Mouse (Mus musculus): ENCODE measurements around the gene Mansc1.

Mansc1 gene

GRCm38 (mm10) chr6:134597651-134598229 lies 34.5 kb downstream of the Mansc1 start:
- no peak for DNase-seq (ENCODE audit: low spot score)

DNA sequence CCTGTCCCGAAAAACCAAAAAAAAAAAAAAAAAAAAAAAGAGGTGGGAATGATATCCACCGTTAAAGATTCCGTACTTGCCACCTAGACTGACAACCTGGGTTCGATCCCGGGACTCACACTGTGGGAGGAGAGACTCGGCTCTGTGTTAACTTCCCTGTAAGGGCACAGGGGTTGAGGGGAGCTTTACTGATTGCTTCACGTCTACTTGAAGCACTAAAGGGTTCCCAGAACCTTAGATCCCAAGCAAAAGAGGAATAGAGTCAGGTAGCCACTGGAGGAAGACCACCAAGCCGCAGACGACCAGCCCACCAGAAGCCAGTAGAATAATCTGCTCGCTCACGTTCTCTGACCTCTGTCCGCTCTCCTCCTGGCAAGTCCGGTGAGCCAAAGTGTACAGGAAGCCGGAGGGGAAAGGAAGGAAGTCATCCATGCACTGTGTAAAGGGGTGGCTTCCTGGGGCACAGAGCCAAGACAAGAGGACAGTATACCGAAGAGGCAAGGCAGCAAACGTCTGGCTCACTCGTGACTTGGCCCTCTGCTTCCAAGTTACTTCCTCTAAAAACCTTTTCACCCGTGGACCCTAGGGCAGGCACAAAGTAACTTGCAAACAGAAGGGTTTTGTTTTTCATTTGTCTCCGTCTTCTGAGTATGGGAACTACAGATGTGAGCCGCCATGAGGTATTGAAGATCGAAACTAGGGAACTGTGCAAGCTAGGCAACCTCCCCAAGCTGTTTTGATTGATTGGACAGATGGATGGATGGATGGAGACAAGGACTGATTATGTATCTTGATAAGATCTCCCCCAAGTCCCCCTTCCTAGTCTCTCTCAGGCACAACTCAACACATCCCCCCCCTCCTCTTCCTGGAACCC lies 37.5 kb downstream of the Mansc1 start:
- DNase-seq (ENCODE audit: low spot score) = no peak

DNA sequence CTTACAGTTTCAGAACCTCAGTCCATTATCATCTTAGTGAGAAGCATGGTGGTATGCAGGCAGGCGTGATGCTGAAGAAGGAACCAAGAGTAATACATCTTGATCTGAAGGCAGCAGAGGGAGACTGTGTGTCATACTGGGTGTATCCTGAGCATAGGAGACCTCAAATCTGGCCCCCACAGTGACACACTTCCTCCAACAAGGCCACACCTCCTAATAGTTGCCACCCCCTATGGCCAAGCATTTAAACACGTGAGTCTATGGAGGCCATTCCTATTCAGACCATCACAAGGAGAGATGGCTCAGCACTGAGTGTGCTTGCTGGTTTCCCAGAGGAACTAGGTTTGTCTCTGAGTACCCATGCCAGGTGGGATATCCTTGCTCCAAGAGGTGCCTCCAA lies 40.7 kb downstream of the Mansc1 start:
- no peak for DNase-seq (ENCODE audit: low spot score)

- DNase-seq (ENCODE audit: low spot score) = no peak
Measured at GRCm38 (mm10) chr6:134586241-134586640, 46.0 kb downstream of the Mansc1 start.

DNA sequence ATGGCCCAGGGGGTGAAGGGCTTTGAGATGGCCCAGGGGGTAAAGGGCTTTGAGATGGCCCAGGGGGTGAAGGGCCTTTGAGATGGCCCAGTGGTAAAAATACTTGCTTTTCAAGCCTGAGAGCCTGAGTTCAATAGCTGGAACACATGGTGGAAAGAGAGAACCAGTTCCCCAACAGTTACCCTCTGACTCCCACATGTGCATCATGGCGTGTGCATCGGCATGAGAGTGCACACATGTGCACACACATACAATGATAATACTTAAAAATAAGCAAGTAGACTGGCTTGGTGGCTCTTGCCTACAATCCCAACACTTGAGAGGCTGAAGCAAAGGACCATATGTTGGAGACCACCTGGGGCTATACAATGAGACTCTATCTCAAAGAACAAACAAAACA lies 47.7 kb downstream of the Mansc1 start:
- no peak for DNase-seq (ENCODE audit: low spot score)

DNA sequence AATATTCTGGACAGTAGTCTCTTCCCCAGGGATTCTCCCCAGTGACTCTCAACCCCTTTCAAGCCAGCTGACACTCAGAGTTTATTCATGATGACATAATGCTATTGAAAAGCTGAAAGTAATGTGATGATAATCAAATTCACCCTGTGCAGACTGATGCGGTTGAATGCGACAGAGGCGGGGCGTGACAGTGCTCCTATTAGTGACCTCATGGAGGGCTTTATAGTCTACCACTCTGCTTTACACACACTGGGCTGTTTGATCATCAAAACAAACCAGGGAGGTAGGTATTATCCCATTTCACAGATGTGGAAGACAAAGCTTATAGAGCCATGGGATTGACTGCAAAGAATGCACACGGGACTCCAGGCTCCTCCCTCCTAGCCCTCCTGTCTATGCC lies 50.2 kb downstream of the Mansc1 start:
- no peak for DNase-seq (ENCODE audit: low spot score)

DNA sequence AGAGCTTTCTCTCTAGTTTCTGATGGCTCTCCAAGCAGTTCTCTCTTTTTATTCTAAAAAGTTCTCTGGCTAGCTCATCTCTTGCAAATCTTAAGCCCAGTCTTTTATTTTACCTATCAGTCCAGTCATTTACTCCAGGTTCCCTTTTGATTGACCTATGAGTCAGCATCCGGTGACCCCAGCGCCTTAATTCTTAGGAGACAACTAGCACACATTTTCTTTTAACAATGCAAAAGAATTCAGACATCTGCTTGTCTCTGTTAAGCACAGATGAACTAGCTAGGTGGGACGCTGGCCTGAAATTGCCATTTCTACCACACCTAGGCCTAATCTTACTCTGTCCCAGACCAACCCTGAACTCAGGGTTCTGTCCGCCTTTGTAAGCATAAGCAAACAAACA lies 52.8 kb downstream of the Mansc1 start:
- no peak for DNase-seq (ENCODE audit: low spot score)

DNA sequence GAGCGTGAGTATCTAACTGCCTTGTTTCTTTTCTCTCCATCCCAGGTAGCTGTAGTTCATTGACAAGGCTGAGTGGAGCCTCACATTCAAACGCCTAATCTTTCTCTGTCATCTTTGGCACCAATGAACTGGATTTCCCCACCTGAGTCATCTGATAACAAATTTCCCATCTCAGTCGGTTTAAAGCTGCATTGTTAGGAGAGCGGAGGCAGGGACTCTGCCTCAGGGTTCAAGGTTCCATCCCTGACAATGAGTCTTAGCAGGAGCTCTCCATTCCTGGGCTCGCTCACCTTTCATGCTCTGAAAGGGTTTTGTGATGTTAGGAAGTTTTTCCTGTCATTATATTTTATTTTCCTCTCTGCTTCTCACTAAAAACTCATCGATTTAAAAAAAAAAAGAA lies 54.2 kb downstream of the Mansc1 start:
- no peak for DNase-seq (ENCODE audit: low spot score)

DNA sequence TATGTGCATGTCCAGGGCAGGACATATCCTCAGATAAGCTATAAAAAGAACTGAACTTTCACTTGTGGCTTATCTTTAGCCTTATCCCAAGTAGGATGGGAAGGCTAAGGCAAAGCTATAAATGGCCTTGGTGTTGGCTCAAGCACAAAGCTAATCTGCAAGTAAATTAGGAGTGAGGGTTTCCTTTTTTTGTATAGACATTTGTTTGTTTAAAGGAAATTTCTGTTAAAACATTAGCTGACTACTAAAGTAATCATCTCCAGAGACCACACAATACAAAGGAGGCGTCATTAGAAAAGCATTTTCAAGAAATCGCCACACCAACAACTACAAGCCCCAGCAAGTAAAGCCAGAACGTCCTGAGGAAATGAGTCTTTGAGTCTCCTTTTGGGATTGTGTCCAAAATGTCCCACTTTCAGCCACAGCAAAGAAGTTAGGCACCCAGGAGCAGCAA lies 57.0 kb downstream of the Mansc1 start:
- no peak for DNase-seq (ENCODE audit: low spot score)

DNA sequence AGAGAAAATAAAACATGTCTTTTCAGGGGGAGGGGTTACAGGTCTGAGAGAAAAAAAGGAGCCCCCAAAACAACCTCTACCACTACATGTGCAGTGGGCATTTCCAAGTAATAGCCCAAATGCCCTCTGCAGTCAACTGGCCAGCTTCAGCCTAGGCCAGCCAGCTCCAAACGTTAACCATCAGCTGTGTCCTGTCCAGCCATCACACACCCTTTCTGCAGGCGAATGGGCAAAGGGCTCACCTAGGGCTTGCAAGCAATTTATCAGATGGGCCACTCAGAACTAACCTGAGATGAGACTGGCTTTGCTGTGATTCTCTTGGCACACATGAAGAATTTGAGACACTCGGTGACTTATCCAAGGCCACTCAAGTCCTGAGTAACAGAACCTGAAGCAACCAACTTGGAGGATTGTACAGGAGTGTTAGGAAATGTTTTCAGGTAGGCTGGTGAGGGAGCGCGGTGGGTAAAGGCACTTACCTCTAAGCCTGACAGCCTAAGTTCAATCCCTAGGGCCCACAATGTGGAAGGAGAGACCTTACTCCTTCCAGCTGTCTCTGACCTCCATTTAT lies 64.2 kb downstream of the Mansc1 start:
- DNase-seq (ENCODE audit: low spot score) = no peak

DNA sequence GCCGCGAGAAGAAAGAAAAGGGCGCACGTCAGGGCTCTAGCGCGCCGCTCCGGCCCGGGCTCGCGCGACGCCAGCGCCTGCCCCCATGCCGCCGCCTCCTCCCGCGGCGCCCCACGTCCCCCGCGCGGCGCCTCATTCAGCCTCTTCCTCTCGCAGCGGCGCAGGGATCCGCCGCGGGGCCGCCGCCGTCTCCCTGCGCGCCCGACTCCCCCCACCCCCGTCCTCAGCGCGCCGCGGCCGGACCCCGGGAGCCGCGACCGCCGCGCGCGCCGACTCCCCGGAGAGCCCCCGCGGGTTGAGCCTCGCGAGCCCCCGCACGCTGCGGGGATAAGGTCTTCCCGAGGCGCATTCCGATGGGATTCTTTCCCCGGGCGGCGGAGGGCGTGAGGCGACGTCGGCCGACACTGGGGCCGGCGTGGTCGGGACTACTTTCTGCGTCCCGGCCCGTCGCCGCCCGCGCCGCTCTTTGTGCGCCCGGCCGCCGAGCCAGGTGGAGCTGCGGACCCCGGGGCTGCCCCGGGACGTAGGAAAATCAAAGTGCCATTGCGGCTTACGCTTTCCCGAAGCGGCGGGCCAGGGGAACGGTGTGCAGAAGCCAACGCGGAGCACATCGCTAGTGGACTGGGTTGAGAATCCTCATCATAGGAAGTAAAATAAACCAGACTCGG lies 65.3 kb downstream of the Mansc1 start, which contains the start of gene Lrp6:
Lrp6 (minus strand) TSS at position 148 of the 668 bp plus-strand sequence.
- DNase-seq (ENCODE audit: low spot score) = peak; percentile 57

DNA sequence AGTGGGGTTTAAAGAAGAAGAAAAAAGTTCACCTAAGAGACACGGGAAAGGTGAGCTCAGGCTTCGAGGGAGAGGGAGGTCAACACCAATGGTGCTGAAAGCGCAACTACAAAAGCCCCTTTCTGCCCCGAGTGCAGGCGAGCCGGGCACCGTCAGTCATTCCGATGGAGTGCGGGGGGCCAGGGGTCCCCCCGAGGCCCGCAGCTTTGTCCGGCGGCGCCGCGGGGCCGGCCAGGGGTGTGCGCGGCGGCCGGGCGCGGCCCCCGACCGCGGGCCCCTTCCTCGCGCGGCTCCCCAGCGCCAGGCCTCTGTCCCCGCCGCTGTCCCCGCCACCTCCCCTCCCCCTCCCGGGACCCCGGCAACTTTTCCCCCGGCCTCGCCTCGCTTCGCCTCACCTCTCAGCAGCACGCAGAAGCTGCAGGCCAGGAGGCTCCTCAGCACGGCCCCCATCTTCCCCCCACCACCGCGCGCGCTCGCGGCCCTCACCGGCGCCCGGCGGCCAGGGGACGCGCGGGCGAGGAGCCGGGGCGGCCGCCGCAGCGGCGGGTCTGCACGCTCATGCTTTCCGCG lies 66.0 kb downstream of the Mansc1 start:
- DNase-seq (ENCODE audit: low spot score) = no peak

DNA sequence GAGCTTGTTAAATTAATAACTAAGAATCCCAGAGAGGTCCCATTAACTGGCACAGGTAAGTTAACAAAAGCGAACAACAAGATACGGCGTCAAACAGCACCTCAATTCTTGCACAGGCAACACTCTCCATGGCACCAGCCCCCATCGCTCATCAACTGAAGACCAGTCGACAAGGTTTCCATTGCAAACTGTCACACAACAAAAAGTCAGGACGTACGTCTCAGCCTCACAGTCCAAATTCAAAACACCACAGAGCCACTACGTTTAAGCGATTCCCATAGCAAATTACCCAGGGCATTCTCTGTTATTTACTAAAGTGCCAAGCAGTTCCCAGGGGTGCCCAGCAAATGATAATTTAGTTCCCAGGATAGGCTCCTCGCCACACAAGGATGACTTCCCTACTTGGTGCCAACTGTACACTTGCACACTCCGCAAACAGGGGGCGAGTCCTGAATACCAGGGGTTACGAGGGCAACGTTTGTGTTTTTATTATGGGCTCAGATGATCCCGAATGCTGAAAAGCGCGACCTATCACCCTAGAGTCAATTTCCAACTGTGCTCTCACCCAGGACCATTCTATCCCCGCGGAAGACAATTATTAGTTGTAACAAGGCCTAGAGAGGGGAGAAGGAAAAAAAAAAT lies 66.6 kb downstream of the Mansc1 start:
- no peak for DNase-seq (ENCODE audit: low spot score)

DNA sequence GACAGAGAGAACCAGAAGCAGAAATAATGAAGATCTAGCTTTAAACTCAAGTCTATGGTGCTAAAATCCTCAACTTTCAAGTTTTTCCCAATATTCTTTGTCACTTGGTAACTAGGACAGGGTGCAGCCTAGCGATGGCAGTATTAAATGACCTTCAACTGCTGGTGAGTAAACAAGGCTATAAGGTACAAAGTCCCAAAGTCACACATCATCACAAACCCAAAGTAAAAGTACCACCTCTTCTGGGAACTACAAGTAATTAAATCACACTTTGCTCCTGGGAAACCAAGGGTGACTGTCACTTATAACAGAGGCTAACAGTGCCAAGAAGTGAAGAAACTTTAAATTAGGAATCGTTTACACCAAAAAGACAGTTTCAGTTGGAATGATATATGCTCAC lies 67.7 kb downstream of the Mansc1 start:
- DNase-seq (ENCODE audit: low spot score) = no peak

DNA sequence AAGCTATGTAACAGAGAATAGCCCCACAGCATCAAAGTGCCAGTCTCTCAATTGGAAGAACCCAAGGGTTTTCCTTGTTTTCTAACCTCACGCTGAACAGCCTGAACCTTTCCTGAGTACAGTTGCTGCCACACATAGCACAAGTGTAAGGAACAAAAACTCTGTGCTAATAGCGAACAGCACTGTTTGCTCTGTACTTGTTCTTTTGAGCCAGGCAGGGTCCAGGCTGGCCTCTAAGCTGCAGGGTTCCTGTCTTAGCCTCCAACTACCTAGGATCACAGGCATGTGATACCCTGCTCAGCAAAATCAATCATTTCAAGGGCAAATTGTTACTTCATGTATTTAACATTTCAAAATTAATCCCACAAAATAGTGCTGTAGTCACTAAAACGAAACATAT lies 72.7 kb downstream of the Mansc1 start:
- no peak for DNase-seq (ENCODE audit: low spot score)
